ENCODE assay signal across 31 mouse cellular contexts in genomic region chr1:120539506-120540029, GRCm38 (mm10). TPM values are rescaled to one million over a fixed set of nuclear protein-coding genes. Genes with fewer than 3 reads are reported as not detected.
"Had no signal": no experiment of that assay in that cellular context is flagged by ENCODE, and none has a peak within 500 bp of the region (broad histone marks: within the 10 kb centered on the region; RNA-seq: fewer than 3 reads in every experiment).

No protein-coding gene starts in this region.

- DNase-seq: gastrocnemius, adult 2 months; gastrocnemius, postnatal 10 days; gastrocnemius, postnatal 25 days; heart, postnatal 10 days; heart, postnatal 4 days; kidney, adult 18-20 months; kidney, adult 8-10 months; kidney, postnatal 10 days; kidney, postnatal 25 days; layer of hippocampus, adult 9-11 months; layer of hippocampus, postnatal 36 days; left cerebral cortex, postnatal 4 days had no signal

- H3K4me3 ChIP-seq: gastrocnemius, adult 2 months; heart, embryonic 10.5 days; heart, embryonic 12.5 days; hindbrain, embryonic 10.5 days; hindbrain, embryonic 12.5 days; limb, embryonic 13.5 days; limb, embryonic 15.5 days; liver, embryonic 12.5 days had no signal

- H3K27ac ChIP-seq: gastrocnemius, adult 2 months; heart, embryonic 10.5 days; hindbrain, embryonic 10.5 days; hindbrain, embryonic 12.5 days; hindbrain, embryonic 14.5 days; limb, embryonic 13.5 days; limb, embryonic 15.5 days; liver, embryonic 12.5 days; liver, embryonic 14.5 days had no signal

- H3K9ac ChIP-seq: heart, embryonic 12.5 days; hindbrain, embryonic 12.5 days; hindbrain, embryonic 14.5 days; limb, embryonic 13.5 days; limb, embryonic 15.5 days; liver, embryonic 12.5 days; liver, embryonic 14.5 days had no signal

- H3K4me1 ChIP-seq: heart, embryonic 12.5 days; hindbrain, embryonic 10.5 days; hindbrain, embryonic 12.5 days; limb, embryonic 13.5 days; limb, embryonic 15.5 days; liver, embryonic 12.5 days had no signal

- H3K36me3 ChIP-seq: heart, embryonic 10.5 days; heart, embryonic 12.5 days; hindbrain, embryonic 10.5 days; hindbrain, embryonic 12.5 days; limb, embryonic 13.5 days; limb, embryonic 15.5 days; liver, embryonic 12.5 days had no signal

- H3K4me2 ChIP-seq: heart, embryonic 12.5 days; hindbrain, embryonic 12.5 days; hindbrain, embryonic 14.5 days; limb, embryonic 13.5 days; limb, embryonic 15.5 days; liver, embryonic 12.5 days had no signal

- H3K9me3 ChIP-seq: heart, embryonic 10.5 days; heart, embryonic 12.5 days; hindbrain, embryonic 10.5 days; hindbrain, embryonic 12.5 days; limb, embryonic 13.5 days; limb, embryonic 15.5 days; liver, embryonic 12.5 days had no signal

- H3K27me3 ChIP-seq: heart, embryonic 12.5 days; hindbrain, embryonic 12.5 days; limb, embryonic 13.5 days; limb, embryonic 15.5 days; liver, embryonic 12.5 days had no signal

RNA-seq across cellular contexts. Expression of gene Marco, which starts 34.7 kb away (rescaled TPM):
- total RNA-seq: gastrocnemius, adult 2 months; granulocyte monocyte progenitor cell, adult 5-6 weeks; heart, postnatal 10 days; layer of hippocampus, adult 18-20 months; layer of hippocampus, adult 8-10 months; layer of hippocampus, postnatal 14 days; layer of hippocampus, postnatal 36 days; left cerebral cortex, adult 18-20 months; left cerebral cortex, adult 8-10 months; left cerebral cortex, postnatal 10 days; left cerebral cortex, postnatal 25 days had no signal
- polyA plus RNA-seq: heart, embryonic 10.5 days; heart, embryonic 12.5 days; heart, embryonic 14.5 days; hindbrain, embryonic 10.5 days; hindbrain, embryonic 12.5 days; limb, embryonic 11.5 days had no signal
